Mouse (Mus musculus): ENCODE data around the gene Gm49373.

The Gm49373 gene

DNA sequence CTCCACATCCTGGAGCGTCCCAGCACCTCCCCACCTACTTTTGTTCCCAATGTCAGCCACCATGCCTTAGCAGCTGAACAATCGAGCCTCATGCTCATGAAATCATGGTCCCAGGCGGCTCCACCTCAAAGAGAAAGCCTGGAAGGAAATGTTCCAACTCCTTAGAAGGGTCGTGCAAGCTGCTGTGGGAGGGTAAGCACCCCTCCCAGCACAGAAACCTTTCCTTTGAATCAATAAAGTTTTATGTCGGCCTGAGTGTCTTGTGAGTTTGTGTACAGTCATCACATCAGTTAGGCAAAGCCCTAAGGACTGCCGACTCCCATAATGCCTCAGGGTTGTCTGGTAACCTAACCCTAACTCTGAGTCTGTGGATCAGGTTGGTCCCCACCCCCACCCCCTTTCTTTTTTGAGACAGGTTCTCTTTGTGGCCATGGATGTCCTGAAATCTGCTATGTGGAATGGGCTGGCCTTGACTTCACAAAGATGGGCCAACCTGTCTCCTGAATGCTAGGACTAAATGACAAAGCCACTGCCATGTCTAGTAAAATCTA is 44.3 kb downstream of the Gm49373 start:
- DNase-seq (ENCODE audit: low spot score in 2 of 2) = no peak

DNA sequence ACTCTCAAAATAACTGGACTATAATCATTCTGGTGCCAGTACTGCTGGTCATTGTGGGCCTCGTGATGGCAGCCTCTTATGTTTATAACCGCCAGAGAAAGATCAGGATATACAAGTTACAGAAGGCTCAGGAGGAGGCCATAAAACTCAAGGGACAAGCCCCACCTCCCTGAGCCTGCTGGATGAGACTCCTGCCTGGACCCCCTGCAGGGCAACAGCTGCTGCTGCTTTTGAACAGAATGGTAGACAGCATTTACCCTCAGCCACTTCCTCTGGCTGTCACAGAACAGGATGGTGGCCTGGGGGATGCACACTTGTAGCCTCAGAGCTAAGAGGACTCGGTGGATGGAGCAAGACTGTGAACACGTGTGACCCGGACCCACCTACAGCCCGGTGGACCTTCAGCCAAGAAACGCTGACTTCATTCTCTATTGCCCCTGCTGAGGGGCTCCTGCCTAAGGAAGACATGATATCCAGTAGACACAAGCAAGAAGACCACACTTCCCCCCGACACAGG is 45.1 kb downstream of the Gm49373 start:
- no peak for DNase-seq (ENCODE audit: low spot score in 2 of 2)

- no peak for DNase-seq (ENCODE audit: low spot score in 2 of 2)
Measured at GRCm38 (mm10) chr9:21026849-21027248, 46.0 kb downstream of the Gm49373 start.

DNA sequence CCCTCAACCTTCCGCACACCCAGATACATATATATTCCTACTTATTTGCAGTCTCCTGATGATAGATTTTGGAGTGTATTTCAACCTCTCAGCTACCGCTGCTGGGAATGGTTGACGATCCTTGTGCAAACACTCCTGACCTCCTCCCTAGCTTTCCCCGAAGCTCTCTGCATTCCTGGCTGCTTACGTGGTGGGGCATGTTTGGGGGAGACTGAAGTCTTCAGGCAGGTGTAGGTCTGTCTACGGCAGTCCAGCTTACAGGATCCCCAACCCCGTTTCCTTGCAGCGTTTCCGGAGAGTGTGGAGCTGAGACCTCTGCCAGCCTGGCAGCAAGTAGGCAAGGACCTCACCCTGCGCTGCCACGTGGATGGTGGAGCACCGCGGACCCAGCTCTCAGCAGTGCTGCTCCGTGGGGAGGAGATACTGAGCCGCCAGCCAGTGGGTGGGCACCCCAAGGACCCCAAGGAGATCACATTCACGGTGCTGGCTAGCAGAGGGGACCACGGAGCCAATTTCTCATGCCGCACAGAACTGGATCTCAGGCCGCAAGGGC is 47.6 kb downstream of the Gm49373 start:
- DNase-seq (ENCODE audit: low spot score in 2 of 2) = no peak

DNA sequence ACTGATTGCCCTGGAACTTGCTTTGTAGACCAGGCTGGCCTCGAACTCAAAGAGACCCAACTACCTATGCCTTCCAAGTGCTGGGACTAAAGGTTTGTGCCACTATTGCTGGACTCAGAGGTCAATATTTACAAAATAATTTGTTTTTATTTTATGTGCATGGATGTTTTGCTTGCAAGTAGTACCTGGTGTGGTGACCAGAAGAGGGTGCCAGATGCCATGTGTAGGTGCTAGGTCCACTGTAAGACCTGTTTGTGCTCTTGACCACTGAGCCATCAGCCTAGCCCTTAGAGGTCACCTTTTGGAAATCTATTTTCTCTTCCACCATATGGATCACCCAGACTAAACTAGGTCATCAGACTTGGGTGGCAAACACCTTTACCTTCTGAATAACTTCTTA is 50.2 kb downstream of the Gm49373 start:
- DNase-seq (ENCODE audit: low spot score in 2 of 2) = no peak

DNA sequence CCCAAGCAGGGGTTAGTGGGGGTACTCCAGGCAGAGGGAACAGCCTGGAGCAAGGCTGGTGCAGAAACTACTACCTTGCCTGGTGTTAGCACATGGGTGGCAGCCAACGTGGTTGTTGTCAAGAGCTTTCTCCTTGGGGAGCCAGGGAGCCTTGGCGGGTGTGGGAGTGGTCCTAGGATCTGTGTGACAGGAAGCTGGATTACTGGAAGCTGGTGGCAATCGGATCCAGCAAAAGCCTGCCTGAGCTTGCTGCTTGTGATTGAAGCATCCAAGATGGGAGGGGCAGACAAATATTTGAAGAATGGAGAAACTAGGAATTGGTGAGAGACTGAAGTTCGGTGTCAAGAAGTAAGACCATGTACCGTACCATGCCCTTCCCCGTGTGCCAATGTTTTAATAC is 50.6 kb downstream of the Gm49373 start:
- no peak for DNase-seq (ENCODE audit: low spot score in 2 of 2)

GRCm38 (mm10) chr9:21021363-21021762 is 51.5 kb downstream of the Gm49373 start:
- DNase-seq (ENCODE audit: low spot score in 2 of 2) = no peak

- no peak for DNase-seq (ENCODE audit: low spot score in 2 of 2)
Measured at GRCm38 (mm10) chr9:21018600-21018999, 54.3 kb downstream of the Gm49373 start.

DNA sequence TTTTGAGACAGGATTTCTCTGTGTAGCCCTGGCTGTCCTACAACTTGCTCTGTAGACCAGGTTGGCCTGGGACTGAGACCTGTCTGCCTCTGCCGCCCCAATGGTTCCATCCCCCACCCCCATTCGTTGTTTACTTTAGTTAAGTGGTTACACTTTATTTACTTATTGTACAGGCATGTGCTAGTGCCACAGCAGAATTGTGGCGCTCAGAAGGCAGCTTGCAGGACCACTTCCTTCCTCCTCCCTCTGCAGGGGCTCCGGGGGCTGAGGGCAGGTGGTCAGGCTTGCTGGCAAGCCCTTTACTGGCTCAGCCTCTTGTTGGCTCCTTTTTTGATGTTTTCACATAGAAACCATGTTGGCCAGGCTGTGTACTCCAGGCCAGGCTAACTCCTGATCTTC is 55.7 kb downstream of the Gm49373 start:
- no peak for DNase-seq (ENCODE audit: low spot score in 2 of 2)

DNA sequence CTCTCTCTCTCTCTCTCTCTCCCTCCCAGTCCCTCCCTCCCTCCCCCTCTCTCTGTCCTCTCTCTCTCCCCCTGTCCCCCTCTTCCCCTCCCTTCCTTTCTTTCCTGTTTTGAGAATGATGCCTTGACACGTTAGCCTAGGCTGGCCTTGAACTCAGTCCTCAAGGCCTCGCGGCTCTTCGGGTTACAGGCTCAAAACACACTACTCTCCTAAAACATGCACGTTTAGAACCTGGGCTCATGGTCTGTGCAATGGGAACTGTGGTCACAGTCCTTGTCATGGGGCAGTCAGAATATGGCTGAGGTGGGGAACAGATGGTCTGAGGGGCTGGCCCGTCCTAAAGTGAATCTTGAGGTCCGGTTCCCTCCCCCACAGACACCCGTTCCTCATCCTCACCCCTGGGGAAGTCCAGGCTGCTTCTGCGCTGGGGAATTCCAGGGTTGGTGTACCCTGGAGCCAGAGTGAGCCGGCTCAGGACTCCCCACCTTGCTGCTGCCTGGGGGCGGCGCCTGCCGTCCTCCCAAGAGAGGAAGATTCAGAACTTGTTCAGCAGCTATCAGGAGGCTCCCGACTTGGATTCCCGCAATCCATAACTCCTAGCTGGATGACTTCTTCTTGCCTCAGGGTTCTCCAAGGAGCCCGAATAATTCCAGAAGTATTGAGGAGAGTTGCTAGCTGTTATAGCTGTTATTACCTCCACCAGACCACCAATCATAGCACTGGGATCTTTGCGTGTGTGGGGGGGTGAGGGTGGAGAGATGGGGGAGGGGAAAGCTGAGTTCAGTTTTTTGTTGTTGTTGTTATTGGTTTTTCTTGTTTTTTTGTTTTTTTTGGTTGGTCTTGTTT is 56.3 kb downstream of the Gm49373 start:
- DNase-seq (ENCODE audit: low spot score in 2 of 2) = no peak

- peak; percentile 77 to 89 for DNase-seq (ENCODE audit: low spot score in 2 of 2)
Measured at GRCm38 (mm10) chr9:21015571-21016130, 57.2 kb downstream of the Gm49373 start, which contains the start of gene Icam1. Gene Icam1 (plus strand): TSS chr9:21015985.

DNA sequence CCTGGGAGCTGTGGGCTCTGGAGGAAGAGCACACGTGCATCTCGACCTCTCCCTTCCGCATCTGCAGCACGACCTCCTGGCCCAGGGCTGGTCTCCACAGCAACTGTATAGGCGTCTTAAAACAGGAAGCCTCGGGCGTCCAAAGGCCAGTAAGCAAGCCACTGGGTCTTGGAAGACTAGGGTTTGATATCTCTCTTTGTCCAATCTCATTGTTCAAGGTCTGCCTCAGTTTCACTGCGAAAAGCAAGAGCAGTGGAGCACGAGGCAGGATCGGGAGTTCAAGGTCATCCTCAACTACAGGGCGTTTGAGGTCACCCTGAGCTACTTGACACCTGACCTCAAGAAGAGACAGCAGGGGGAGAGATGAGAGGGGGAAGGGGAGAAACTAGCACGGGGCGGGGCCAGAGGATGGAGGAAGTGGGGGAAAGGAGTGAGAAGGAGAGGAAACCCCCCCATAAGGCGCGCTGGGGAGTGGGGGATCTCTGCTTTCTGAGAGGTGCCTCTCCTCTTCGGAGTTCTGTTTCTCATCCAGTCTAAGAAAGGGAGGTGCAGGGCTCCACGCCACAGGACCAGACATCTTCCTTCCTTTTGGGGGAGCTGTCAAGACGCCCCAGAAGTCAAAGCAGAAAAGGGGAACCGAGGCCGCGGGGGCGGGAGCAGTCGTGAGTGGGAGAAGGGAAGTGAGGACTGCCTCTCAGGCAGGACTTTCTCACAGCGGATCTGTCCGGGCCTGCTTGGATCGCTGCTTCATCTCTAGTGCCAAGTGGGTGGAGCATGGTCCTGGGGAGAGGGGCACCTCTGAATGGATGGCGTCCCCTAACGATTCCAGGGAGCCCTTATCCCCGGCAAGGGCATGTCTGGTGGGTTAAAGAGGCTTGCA is 58.0 kb downstream of the Gm49373 start:
- DNase-seq (ENCODE audit: low spot score in 2 of 2) = peak; percentile 77 to 87

Measured in spleen, postnatal 4 days (tissue).